In the genomic region with DNA sequence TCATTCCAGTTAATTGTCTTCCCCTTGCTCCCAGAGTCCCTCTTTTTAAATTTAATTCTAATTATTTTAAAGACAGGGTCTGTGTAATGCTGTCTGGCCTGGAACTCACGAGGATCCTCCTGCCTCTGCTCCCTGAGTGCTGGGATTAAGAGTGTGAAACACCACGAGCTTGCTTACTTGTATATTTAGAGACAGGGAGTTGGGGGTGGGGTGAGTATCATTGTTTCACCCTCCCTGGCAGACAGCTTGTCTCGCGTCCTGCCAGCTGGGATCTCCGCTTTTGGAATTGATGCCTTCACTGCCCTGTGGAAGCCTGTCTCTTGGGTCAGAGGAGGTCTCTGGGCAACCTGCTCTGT, we compare ENCODE assay signal across 8 mouse cellular contexts. TPM values are rescaled to one million over a fixed set of nuclear protein-coding genes. Genes with fewer than 3 reads are reported as not detected.
DNase-seq lines count a peak whose midpoint lies in the region; ATAC-seq lines count a peak whose summit lies in the region.

No protein-coding gene starts in this region.

- peak; percentile 94 for DNase-seq in heart, adult 11 months
- DNase-seq in heart, postnatal 4 days, result no peak
- peak; percentile 14 to 30 for DNase-seq in thymus, postnatal 10 days (ENCODE audit: low spot score in 2 of 2)
- no peak for DNase-seq in thymus, postnatal 4 days
- no peak for DNase-seq in hindbrain, embryonic 10.5 days (ENCODE audit: low spot score)
- no peak for DNase-seq in embryo, embryonic 9.5 days (ENCODE audit: extremely low spot score)

- peak; percentile 33 for ATAC-seq in lung, embryonic 15.5 days (ENCODE audit: borderline replicate concordance, extremely low read depth, low FRiP score, low TSS enrichment)
- no peak; the same call in 1 of the 2 replicates for ATAC-seq in stomach, embryonic 15.5 days (ENCODE audit: insufficient read depth, low FRiP score, low read depth)

- peak overlapping the region; percentile 99 for H3K27ac ChIP-seq in hindbrain, embryonic 10.5 days
- peak overlapping the region; percentile 94 for H3K27ac ChIP-seq in lung, embryonic 15.5 days
- H3K27ac ChIP-seq in stomach, embryonic 15.5 days, result peak overlapping the region; percentile 41

- peak overlapping the region; percentile 63 for H3K4me2 ChIP-seq in lung, embryonic 15.5 days
- peak overlapping the region; percentile 54 for H3K4me2 ChIP-seq in stomach, embryonic 15.5 days

- no peaks in the 10 kb centered on the region for H3K9me3 ChIP-seq in hindbrain, embryonic 10.5 days
- no peaks in the 10 kb centered on the region for H3K9me3 ChIP-seq in lung, embryonic 15.5 days
- H3K9me3 ChIP-seq in stomach, embryonic 15.5 days, result no peaks in the 10 kb centered on the region

- WGBS in hindbrain, embryonic 10.5 days, result 42% methylated on average over 5 of the region's 5 CpGs
- 45% methylated on average over 5 of the region's 5 CpGs for WGBS in lung, embryonic 15.5 days
- 52% methylated on average over 5 of the region's 5 CpGs for WGBS in stomach, embryonic 15.5 days

- H3K4me1 ChIP-seq in hindbrain, embryonic 10.5 days (replicated peaks), result peaks cover 20% of the 10 kb centered on the region
- no peaks in the 10 kb centered on the region for H3K4me1 ChIP-seq in lung, embryonic 15.5 days
- no peaks in the 10 kb centered on the region for H3K4me1 ChIP-seq in stomach, embryonic 15.5 days

- H3K27me3 ChIP-seq in hindbrain, embryonic 10.5 days (ENCODE audit: insufficient read depth, poor library complexity, severe bottlenecking), result no peaks in the 10 kb centered on the region
- no peaks in the 10 kb centered on the region for H3K27me3 ChIP-seq in lung, embryonic 15.5 days
- no peaks in the 10 kb centered on the region for H3K27me3 ChIP-seq in stomach, embryonic 15.5 days (replicated peaks)

- peak overlapping the region; percentile 94 for H3K4me3 ChIP-seq in hindbrain, embryonic 10.5 days
- H3K4me3 ChIP-seq in lung, embryonic 15.5 days, result peak overlapping the region; percentile 95
- H3K4me3 ChIP-seq in stomach, embryonic 15.5 days (replicated peaks), result peak overlapping the region; percentile 76

- H3K9ac ChIP-seq in lung, embryonic 15.5 days, result no peak overlapping the region
- no peak overlapping the region for H3K9ac ChIP-seq in stomach, embryonic 15.5 days

- H3K36me3 ChIP-seq in hindbrain, embryonic 10.5 days, result peaks cover 25% of the 10 kb centered on the region
- peaks cover 16% of the 10 kb centered on the region for H3K36me3 ChIP-seq in lung, embryonic 15.5 days
- H3K36me3 ChIP-seq in stomach, embryonic 15.5 days, result 0 out of 2 replicates have a peak, but pooled peaks cover 4% of the 10 kb centered on the region

RNA-seq across cellular contexts. Expression of a gene that starts 0.3 kb away (rescaled TPM):
- total RNA-seq in heart, postnatal 4 days (2021), result 10 to 100 TPM; 56.5 to 57.8 TPM
- 200 and 214 TPM in 2 replicates for polyA plus RNA-seq in hindbrain, embryonic 10.5 days (2016; fragmentation: Nextera tagmentation; extraction: Ambion mirVana)
- polyA plus RNA-seq in lung, embryonic 15.5 days (2015; fragmentation: Nextera tagmentation; extraction: Ambion mirVana), result 178 and 179 TPM in 2 replicates
- 157 and 180 TPM in 2 replicates for polyA plus RNA-seq in stomach, embryonic 15.5 days (2015; fragmentation: Nextera tagmentation; extraction: Ambion mirVana)

RNA-seq across cellular contexts. Expression of a gene that starts 58.0 kb away (rescaled TPM):
- total RNA-seq in heart, postnatal 4 days (2021), result 10 to 100 TPM; 85.0 to 85.3 TPM
- 267 and 350 TPM in 2 replicates for polyA plus RNA-seq in hindbrain, embryonic 10.5 days (2016; fragmentation: Nextera tagmentation; extraction: Ambion mirVana)
- 266 and 268 TPM in 2 replicates for polyA plus RNA-seq in lung, embryonic 15.5 days (2015; fragmentation: Nextera tagmentation; extraction: Ambion mirVana)
- 224 and 240 TPM in 2 replicates for polyA plus RNA-seq in stomach, embryonic 15.5 days (2015; fragmentation: Nextera tagmentation; extraction: Ambion mirVana)

Comparison
In these comparisons a context has a peak if more than half of its experiments do, and no peak if none do; other contexts are left out.
1. DNase-seq: peak in heart, adult 11 months (single experiment) and thymus, postnatal 10 days (2 of 2); none in heart, postnatal 4 days (single experiment), thymus, postnatal 4 days (single experiment), hindbrain, embryonic 10.5 days (single experiment) and embryo, embryonic 9.5 days (single experiment).
2. H3K27ac ChIP-seq: peak in every context shown above with its lines; median percentile 99 in hindbrain, embryonic 10.5 days; 94 in lung, embryonic 15.5 days; 41 in stomach, embryonic 15.5 days.
3. Peak in every context shown above with its lines, with median percentiles within 50 percentile points of each other: H3K4me3 ChIP-seq.